Mouse (Mus musculus) limb, embryonic 11.5 days (tissue): ENCODE results near the gene Osbpl8. TPM values are rescaled to one million over a fixed set of nuclear protein-coding genes. Genes with fewer than 3 reads are reported as not detected.
"Not testable (repeated sequence)": the region's sequence is repeated elsewhere in the genome, so short reads cannot be mapped to it uniquely, and the experiment has no call there.

ENCODE experiments used
- ATAC-seq: fragments of 200-750 bp; cut with Nextera tagmentation; 2 replicates; pipeline ENCODE4 v1.8.0; 2017; ENCODE audit warnings: low read depth; ENCODE audit not compliant: insufficient number of reproducible peaks, low FRiP score, low TSS enrichment
- DNase-seq: peaks from one replicate; pipeline ENCODE4 v3.0.0-alpha.2; 2015; ENCODE audit warnings: low spot score
- H3K27ac ChIP-seq: fragments of 300-500 bp; sonication (generic); replicated peaks from 2 replicates; pipeline ENCODE4 v1.5.1; 2014; ENCODE audit warnings: low read depth, mild to moderate bottlenecking, low read length
- H3K27me3 ChIP-seq: fragments of 300-500 bp; sonication (generic); 2 replicates; pipeline ENCODE4 v1.6.1; 2014; ENCODE audit warnings: mild to moderate bottlenecking, low read length, mixed read lengths; ENCODE audit not compliant: control insufficient read depth, insufficient read depth
- H3K36me3 ChIP-seq: fragments of 300-500 bp; sonication (generic); 2 replicates; pipeline ENCODE4 v1.6.1; 2014; ENCODE audit warnings: mild to moderate bottlenecking, low read length, moderate library complexity, mixed read lengths; ENCODE audit not compliant: control insufficient read depth, insufficient read depth
- H3K4me1 ChIP-seq: fragments of 300-500 bp; sonication (generic); 2 replicates; pipeline ENCODE4 v1.6.1; 2014; ENCODE audit warnings: low read length, mixed read lengths; ENCODE audit not compliant: control insufficient read depth, insufficient read depth
- H3K4me2 ChIP-seq: fragments of 300-500 bp; sonication (generic); 2 replicates; pipeline ENCODE4 v1.6.1; 2014; ENCODE audit warnings: low read depth, mild to moderate bottlenecking, moderate library complexity; ENCODE audit not compliant: severe bottlenecking
- H3K4me3 ChIP-seq: fragments of 300-500 bp; sonication (generic); 2 replicates; pipeline ENCODE4 v1.5.1; 2014; ENCODE audit warnings: low read depth, low read length
- H3K9ac ChIP-seq: fragments of 300-500 bp; sonication (generic); 2 replicates; pipeline ENCODE4 v1.6.1; 2014; ENCODE audit warnings: mild to moderate bottlenecking, low read length
- H3K9me3 ChIP-seq: fragments of 300-500 bp; sonication (generic); 2 replicates; pipeline ENCODE4 v1.6.1; 2016; ENCODE audit warnings: low read length; ENCODE audit not compliant: control insufficient read depth
- WGBS: fragments of 180-500 bp; shearing (Covaris S2); extraction: QIAGEN DNeasy Blood & Tissue Kit; methylation state at CpG from one replicate; pipeline ENCODE4 v1.1.7; 2014; 5-methylcytosine and 5-hydroxymethylcytosine counted together
- polyA plus RNA-seq: library from polyadenylated mRNA; unstranded; fragments of >200 nt; fragmentation: Nextera tagmentation; extraction: Ambion mirVana; gene quantifications from 2 replicates; pipeline ENCODE4 v1.2.1, GENCODE M21; 2014

Osbpl8 gene
- polyA plus RNA-seq, 1 experiment from 2014 or later: 9.1 TPM

GRCm38 (mm10) chr10:111232237-111232636 lies 67.7 kb downstream of the Osbpl8 start:
- not testable (repeated sequence) for DNase-seq, H3K27me3 ChIP-seq, H3K4me1 ChIP-seq, H3K9me3 ChIP-seq, H3K36me3 ChIP-seq, H3K4me2 ChIP-seq, H3K27ac ChIP-seq, H3K9ac ChIP-seq, H3K4me3 ChIP-seq, ATAC-seq
- 89% methylated on average over 7 of the region's 7 CpGs for WGBS

GRCm38 (mm10) chr10:111233476-111234130 lies 69.1 kb downstream of the Osbpl8 start:
- Histone ChIP-seq H3K9ac (no peak overlapping the region), H3K36me3 (no peaks in the 10 kb centered on the region), H3K4me3 (no peak overlapping the region), H3K27ac (no peak overlapping the region), H3K9me3 (no peaks in the 10 kb centered on the region), H3K27me3 (no peaks in the 10 kb centered on the region), H3K4me2 (no peak overlapping the region), H3K4me1 (no peaks in the 10 kb centered on the region; the same call in none of the 2 replicates)
- WGBS: 79% methylated on average over 6 of the region's 6 CpGs
- DNase-seq (no peak), ATAC-seq (no peak)

GRCm38 (mm10) chr10:111234450-111235288 lies 70.1 kb downstream of the Osbpl8 start:
- H3K9ac ChIP-seq: no peak overlapping the region
- no peak overlapping the region for H3K4me3 ChIP-seq
- H3K4me2 ChIP-seq: no peak overlapping the region
- ATAC-seq (no peak), DNase-seq (no peak)
- H3K27ac ChIP-seq: no peak overlapping the region
- no peaks in the 10 kb centered on the region for H3K27me3 ChIP-seq
- H3K9me3 ChIP-seq: no peaks in the 10 kb centered on the region
- WGBS: 49% methylated on average over 6 of the region's 6 CpGs
- H3K36me3 ChIP-seq: no peaks in the 10 kb centered on the region
- no peaks in the 10 kb centered on the region; the same call in none of the 2 replicates for H3K4me1 ChIP-seq

- H3K27me3 ChIP-seq: no peaks in the 10 kb centered on the region
- H3K9ac ChIP-seq: no peak overlapping the region
- no peak overlapping the region for H3K4me2 ChIP-seq
- 85% methylated on average over 6 of the region's 6 CpGs for WGBS
- DNase-seq (no peak), ATAC-seq (no peak)
- H3K9me3 ChIP-seq: no peaks in the 10 kb centered on the region
- H3K4me3 ChIP-seq: no peak overlapping the region
- no peak overlapping the region for H3K27ac ChIP-seq
- no peaks in the 10 kb centered on the region; the same call in none of the 2 replicates for H3K4me1 ChIP-seq
- H3K36me3 ChIP-seq: no peaks in the 10 kb centered on the region
Observed at GRCm38 (mm10) chr10:111235289-111235570, 70.7 kb downstream of the Osbpl8 start.

GRCm38 (mm10) chr10:111237434-111237833 lies 72.9 kb downstream of the Osbpl8 start:
- DNase-seq (no peak), ATAC-seq (no peak)
- Histone ChIP-seq H3K4me1 (no peaks in the 10 kb centered on the region; the same call in none of the 2 replicates), H3K9me3 (no peaks in the 10 kb centered on the region), H3K27ac (no peak overlapping the region), H3K4me2 (no peak overlapping the region), H3K27me3 (no peaks in the 10 kb centered on the region), H3K9ac (no peak overlapping the region), H3K4me3 (no peak overlapping the region), H3K36me3 (no peaks in the 10 kb centered on the region)
- 54% methylated on average over 5 of the region's 5 CpGs for WGBS

GRCm38 (mm10) chr10:111242677-111243076 lies 78.1 kb downstream of the Osbpl8 start:
- ATAC-seq (no peak), DNase-seq (no peak)
- Histone ChIP-seq H3K4me3 (no peak overlapping the region), H3K4me1 (no peaks in the 10 kb centered on the region), H3K27me3 (no peaks in the 10 kb centered on the region), H3K9ac (no peak overlapping the region), H3K27ac (no peak overlapping the region), H3K9me3 (no peaks in the 10 kb centered on the region), H3K4me2 (no peak overlapping the region), H3K36me3 (no peaks in the 10 kb centered on the region)
- 81% methylated on average over 7 of the region's 7 CpGs for WGBS

GRCm38 (mm10) chr10:111247609-111248008 lies 83.1 kb downstream of the Osbpl8 start:
- WGBS: 58% methylated on average over 4 of the region's 4 CpGs
- Histone ChIP-seq H3K27ac (no peak overlapping the region), H3K4me1 (0 out of 2 replicates have a peak, but pooled peaks cover 3% of the 10 kb centered on the region), H3K9me3 (no peaks in the 10 kb centered on the region), H3K4me2 (no peak overlapping the region), H3K36me3 (no peaks in the 10 kb centered on the region), H3K27me3 (no peaks in the 10 kb centered on the region), H3K4me3 (no peak overlapping the region), H3K9ac (no peak overlapping the region)
- ATAC-seq (no peak), DNase-seq (no peak)

GRCm38 (mm10) chr10:111248177-111248576 lies 83.6 kb downstream of the Osbpl8 start:
- H3K4me3 ChIP-seq: no peak overlapping the region
- H3K9me3 ChIP-seq: no peaks in the 10 kb centered on the region
- no peaks in the 10 kb centered on the region for H3K36me3 ChIP-seq
- H3K4me1 ChIP-seq: 0 out of 2 replicates have a peak, but pooled peaks cover 3% of the 10 kb centered on the region
- no peak overlapping the region for H3K4me2 ChIP-seq
- H3K27ac ChIP-seq: no peak overlapping the region
- H3K27me3 ChIP-seq: no peaks in the 10 kb centered on the region
- DNase-seq: no peak
- ATAC-seq: no peak
- WGBS: 20% methylated on average over 6 of the region's 6 CpGs
- no peak overlapping the region for H3K9ac ChIP-seq
